Mouse (Mus musculus) left cerebral cortex, postnatal 4 days (tissue): ENCODE data around the gene Fgd2. TPM values are rescaled to one million over a fixed set of nuclear protein-coding genes. Genes with fewer than 3 reads are reported as not detected.
"Not testable (repeated sequence)": the region's sequence is repeated elsewhere in the genome, so short reads cannot be mapped to it uniquely, and the experiment has no call there.

Source experiments
- DNase-seq: peaks from one replicate; pipeline ENCODE4 v3.0.0-alpha.2; 2022
- intact Hi-C: fragments of 180-260 bp; cut with DNase I; formaldehyde crosslinking; loops from one replicate; pipeline ENCODE4 v1.15.1; 2025
- total RNA-seq, 2 experiments: library from RNA; stranded (reverse); gene quantifications; 2 replicates each; pipeline ENCODE4 v1.2.3; 2021

Gene Fgd2
- total RNA-seq = 1 to 10 TPM; 4.5 to 6.4 TPM

DNA sequence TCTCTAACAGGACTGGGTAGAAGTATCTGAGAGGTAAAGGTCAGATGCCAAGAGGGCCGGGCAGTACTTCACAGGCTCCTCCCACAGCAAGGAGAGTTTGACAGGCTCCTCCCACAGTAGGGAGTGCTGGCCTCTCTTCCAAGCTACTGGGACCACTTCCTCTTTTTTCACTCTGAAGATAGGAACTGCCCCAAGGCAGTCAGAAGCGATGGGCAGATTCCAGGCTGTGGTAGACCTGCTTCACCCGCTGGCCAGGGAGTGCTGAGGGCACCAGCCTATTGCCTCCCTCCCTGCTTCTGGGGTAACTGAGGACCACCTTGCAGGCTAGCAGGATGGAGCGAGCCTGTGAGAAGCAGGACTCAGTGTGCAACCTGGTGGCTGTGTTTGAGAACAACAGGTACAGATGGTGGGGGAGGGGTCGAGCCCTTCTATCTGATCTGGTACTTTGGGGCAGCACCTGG lies at the start of gene Fgd2:
Fgd2 (plus strand) TSS at position 154 of the 461 bp plus-strand sequence.
- intact Hi-C loops = no loop called here
- no peak for DNase-seq

GRCm38 (mm10) chr17:29311602-29312001 lies 49.1 kb upstream of the Fgd2 start:
- no peak for DNase-seq
- intact Hi-C loops = no loop called here

- intact Hi-C loops = no loop called here
- no peak for DNase-seq
Measured at GRCm38 (mm10) chr17:29312082-29312481, 48.6 kb upstream of the Fgd2 start.

DNA sequence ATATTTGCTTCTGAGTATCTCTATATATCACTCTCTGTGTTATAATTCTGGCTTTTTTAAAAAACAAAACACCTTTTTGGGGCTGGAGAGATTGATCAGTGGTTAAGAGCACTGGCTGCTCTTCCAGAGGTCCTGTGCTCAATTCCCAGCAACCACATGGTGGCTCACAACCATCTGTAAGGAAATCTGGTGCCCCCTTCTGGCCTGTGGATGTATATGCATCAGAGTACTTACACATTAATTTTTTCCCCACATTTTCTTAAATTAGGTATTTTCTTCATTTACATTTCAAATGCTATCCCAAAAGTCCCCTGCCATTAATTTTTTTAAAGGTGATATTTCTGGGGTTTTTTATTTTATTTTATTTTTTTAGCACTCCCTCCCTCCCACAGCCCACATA lies 47.4 kb upstream of the Fgd2 start:
- intact Hi-C loops = no loop called here
- no peak for DNase-seq

DNA sequence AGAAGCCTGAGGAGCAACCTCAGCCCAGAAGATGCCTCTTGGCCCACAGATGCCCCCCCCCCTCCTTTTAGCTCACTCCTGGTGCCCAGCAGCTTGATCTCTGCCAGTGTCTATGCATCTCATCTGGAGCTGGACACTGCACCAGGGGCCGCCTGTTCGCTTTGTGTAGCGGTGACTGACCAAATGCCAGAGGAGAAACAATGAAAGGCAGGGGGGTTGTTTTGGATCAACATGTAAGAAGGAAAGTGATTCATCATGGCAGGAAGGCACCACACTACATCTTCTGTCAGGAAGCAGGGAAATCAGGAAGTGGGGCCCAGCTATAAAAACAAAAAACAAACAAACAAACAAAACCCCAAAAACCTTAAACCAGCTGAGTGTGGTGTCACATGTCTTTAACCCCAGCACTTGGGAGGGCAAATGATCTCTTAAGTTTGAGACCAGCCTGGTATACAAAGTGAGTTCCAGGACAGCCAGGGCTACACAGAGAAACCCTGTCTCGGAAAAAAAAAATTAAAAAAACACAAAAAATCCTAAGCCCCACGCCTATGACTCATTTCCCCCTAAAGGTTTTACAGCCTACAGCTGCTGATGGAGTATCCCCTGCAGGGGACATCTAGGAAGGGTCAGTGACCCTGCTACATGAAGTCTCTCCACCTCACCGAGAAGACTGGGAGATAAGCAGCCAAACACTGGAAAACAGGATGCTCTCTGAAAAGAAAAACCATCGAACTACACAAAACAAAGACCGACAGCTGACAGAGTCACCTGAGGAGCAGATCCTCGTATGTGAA lies 44.8 kb upstream of the Fgd2 start:
- intact Hi-C loops = no loop called here
- no peak for DNase-seq

DNA sequence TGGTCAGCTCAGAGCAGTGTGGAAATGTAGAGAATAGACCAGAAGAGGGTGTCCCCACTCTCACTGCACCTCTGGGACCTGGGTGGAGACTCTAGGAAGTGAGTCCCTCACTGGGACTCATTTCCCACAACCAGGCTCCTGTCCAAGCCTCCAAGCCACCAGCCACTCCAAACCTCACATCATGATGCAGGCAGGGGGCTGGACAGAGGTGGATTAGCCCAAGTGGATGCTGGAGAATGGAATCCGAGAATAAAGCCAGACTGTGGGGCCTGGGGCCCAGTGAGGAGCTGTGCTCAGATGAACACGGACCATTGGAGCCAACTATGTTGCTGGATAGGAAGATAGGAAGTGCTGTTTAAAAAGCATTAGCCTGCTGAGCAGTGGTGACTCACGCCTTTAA lies 43.8 kb upstream of the Fgd2 start:
- intact Hi-C loops = no loop called here
- no peak for DNase-seq

DNA sequence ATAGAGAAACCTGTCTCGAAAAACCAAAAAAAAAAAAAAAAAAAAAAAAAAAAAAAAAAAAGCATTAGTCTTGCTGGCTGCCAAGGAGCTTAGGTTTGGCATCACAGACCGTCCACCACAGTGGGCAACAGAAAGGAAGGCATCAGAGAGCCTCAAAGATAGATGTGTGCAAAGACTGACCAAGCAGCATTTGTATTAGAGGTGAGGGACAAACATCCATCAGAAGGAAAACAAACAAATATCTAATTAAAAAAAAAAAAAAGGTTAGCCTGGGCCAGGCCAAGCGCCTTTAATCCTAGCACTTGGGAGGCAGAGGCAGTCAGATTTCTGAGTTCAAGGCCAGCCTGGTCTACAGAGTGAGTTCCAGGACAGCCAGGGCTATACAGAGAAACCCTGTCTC lies 43.3 kb upstream of the Fgd2 start, which contains the start of gene Pi16:
Pi16 (plus strand) TSS at position 301 of the 400 bp plus-strand sequence.
- DNase-seq, intact Hi-C loops: not testable (repeated sequence)

DNA sequence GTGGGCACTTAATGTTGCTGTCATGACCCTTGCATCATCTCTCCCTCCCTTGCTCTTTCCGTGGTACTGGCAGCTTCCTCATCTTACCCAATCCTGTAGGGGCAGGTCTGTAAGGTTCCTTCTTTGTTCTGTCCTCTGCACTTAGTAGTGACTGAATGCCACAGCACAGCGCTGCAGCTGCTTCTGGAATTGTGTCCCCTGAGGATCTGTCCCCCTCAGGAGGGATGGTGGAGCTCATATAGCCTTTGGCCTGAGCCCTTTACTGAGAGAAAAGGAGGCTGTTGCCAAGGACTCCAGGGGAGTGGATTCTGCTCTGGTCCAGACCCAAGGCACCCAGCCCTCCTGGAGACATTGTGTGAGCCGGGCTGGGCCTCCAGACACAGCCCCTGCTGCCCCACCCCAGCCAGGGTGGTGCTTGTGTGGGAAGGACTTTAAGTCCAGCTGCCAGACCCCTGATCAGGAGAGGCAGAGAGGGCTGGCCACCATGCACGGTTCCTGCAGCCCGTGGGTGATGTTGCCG lies 41.9 kb upstream of the Fgd2 start:
- intact Hi-C loops = no loop called here
- DNase-seq = no peak

- intact Hi-C loops = no loop called here
- DNase-seq = no peak
Measured at GRCm38 (mm10) chr17:29319476-29319875, 41.2 kb upstream of the Fgd2 start.

GRCm38 (mm10) chr17:29319881-29320639 lies 40.7 kb upstream of the Fgd2 start:
- no peak for DNase-seq
- intact Hi-C loops = no loop called here

DNA sequence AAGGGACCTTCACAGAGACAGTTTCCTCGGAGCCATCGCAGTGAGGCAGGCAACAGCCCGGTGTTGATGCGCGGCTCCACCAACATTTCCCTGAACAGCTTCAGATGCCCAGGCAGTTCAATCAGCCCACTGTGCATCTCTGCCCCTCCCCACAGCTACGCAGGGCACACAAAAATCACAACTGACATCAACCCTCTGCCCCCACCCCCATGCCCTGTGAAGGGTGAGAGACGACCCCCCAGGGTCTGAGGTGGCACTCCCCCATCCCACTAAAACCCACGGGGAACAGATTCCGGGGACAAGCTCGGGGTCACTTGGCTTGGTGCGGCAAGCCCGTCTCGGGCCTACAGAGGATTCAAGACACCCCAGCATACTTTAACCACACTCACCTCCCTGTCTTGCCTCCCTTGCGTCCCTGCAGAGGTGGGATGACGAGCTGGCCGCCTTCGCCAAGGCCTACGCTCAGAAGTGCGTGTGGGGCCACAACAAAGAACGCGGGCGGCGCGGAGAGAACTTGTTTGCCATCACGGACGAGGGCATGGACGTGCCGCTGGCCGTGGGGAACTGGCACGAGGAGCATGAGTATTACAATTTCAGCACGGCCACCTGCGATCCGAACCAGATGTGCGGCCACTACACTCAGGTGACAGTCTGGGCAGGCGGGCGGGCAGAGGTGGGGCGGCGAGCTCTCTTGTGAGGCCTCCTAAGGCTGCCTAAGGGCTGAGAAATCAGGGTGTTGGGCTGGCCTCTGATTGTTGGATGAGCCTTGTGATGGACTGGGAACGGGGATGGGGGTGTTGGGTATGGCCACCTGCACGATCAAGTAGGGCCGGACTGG lies 38.7 kb upstream of the Fgd2 start:
- intact Hi-C loops = no loop called here
- no peak for DNase-seq

DNA sequence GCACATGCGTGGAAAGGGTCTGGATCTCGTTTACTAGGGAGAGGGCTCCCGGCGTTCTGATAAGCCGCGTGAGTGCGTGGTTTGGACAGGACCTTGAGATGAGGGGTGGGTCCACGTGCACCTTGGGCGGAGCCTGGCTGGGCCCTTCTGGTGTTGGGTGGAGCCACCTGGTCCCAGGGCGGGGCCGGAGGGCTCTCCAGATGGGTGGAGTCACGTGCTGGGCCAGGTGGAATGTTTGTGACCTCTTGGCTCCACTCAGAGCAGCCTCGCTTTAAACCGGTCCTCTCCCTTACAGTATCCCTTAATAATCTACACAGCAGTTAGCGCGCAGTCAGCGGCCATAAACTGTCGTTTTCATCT lies 38.1 kb upstream of the Fgd2 start:
- intact Hi-C loops = no loop called here
- no peak for DNase-seq

- DNase-seq = no peak
- intact Hi-C loops = no loop called here
Measured at GRCm38 (mm10) chr17:29323625-29324024, 37.1 kb upstream of the Fgd2 start.

DNA sequence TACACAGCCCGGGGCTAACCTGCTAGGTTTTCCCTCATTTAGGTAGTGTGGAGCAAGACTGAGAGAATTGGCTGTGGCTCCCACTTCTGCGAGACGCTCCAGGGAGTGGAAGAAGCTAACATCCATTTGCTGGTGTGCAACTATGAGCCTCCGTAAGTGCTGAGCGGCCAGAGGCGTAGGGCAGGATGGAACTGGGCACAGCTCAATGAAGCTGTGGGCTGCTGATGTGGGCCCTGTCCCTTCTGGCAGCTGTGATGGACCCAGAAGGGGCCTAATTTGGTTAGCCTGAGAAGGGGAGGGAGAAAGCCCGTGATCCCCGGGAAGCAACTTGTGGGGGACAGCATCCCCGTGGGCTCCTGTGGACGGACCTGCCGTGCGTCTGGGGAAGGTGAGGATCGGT lies 34.9 kb upstream of the Fgd2 start:
- DNase-seq = no peak
- intact Hi-C loops = no loop called here

- intact Hi-C loops = no loop called here
- DNase-seq = peak; percentile 40
Measured at GRCm38 (mm10) chr17:29326531-29327529, 33.9 kb upstream of the Fgd2 start.

GRCm38 (mm10) chr17:29327691-29328090 lies 33.0 kb upstream of the Fgd2 start:
- DNase-seq = no peak
- intact Hi-C loops = no loop called here

DNA sequence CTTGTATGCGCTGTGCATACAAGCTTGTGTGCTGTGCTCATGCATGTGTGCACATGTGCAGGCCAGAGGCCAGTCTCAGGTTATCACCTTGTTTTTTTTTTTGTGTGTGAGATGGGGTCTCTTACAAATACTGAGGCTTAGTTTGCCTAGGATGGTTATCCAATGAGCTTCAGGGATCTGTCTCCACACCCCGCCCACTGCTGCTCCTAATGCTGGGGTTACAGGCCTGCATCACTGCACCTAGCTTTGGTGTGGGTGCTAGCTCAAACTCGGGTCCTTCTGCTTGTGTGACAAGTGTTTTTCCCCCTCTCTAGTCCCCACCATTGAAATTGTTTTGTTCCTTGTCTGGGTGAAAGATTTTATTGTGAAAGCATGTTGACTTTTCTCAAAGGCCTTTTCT lies 30.5 kb upstream of the Fgd2 start:
- no peak for DNase-seq
- intact Hi-C loops = no loop called here

GRCm38 (mm10) chr17:29330671-29331410 lies 29.9 kb upstream of the Fgd2 start:
- peak; percentile 81 for DNase-seq
- intact Hi-C loops = no loop called here

DNA sequence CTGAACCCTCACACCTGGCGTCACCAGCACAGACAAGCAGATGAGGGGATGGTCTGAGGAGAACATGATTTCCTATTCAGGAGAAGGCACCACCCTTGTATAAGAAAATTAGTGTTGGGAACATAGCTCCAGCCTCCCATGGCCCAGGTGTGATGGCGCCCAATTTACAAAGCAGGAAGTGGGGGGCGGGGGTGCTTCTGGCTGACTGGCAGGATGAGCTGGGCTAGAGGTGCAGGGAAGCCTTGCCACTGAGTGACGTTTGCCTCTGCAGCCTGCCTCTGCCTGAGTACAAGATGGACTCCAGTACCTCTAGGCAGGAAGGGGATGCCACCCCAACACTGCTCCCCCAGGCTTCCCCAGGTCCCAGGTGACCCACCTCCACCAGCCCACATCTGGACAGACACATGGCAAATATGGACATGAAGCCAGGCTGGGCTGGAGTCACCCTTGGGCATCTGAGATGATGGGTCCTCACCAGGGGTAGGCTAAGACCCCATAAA lies 28.5 kb upstream of the Fgd2 start:
- intact Hi-C loops = no loop called here
- no peak for DNase-seq
